ENCODE assay signal across 10 mouse cellular contexts in genomic region chr17:65325249-65325648, GRCm38 (mm10).
DNase-seq lines count a peak whose midpoint lies in the region; ATAC-seq and TF ChIP-seq lines count a peak whose summit lies in the region.
"Had no signal": no experiment of that assay in that cellular context is flagged by ENCODE, and none has a peak within 500 bp of the region (broad histone marks: within the 10 kb centered on the region; RNA-seq: fewer than 3 reads in every experiment).

No protein-coding gene starts in this region.

- no peak overlapping the region for H3K27ac ChIP-seq in forebrain, embryonic 13.5 days
- no peak overlapping the region for H3K27ac ChIP-seq in forebrain, embryonic 12.5 days
- H3K27ac ChIP-seq in hindbrain, postnatal 0 days, result no peak overlapping the region
- H3K27ac ChIP-seq in lung, embryonic 14.5 days (ENCODE audit: low read depth), result no peak overlapping the region
- H3K27ac ChIP-seq: hindbrain, embryonic 15.5 days; neural tube, embryonic 12.5 days had no signal

- H3K9ac ChIP-seq in forebrain, embryonic 13.5 days, result no peak overlapping the region
- H3K9ac ChIP-seq in forebrain, embryonic 12.5 days, result no peak overlapping the region
- no peak overlapping the region for H3K9ac ChIP-seq in hindbrain, postnatal 0 days (replicated peaks; ENCODE audit: low read length)
- H3K9ac ChIP-seq in lung, embryonic 14.5 days, result no peak overlapping the region
- H3K9ac ChIP-seq: hindbrain, embryonic 15.5 days; neural tube, embryonic 12.5 days had no signal

- H3K27me3 ChIP-seq in forebrain, embryonic 13.5 days, result no peaks in the 10 kb centered on the region
- H3K27me3 ChIP-seq in forebrain, embryonic 12.5 days, result no peaks in the 10 kb centered on the region
- no peaks in the 10 kb centered on the region for H3K27me3 ChIP-seq in hindbrain, postnatal 0 days (ENCODE audit: insufficient read depth, low read length)
- H3K27me3 ChIP-seq in lung, embryonic 14.5 days (ENCODE audit: insufficient read depth, low read length), result no peaks in the 10 kb centered on the region
- H3K27me3 ChIP-seq: hindbrain, embryonic 15.5 days; neural tube, embryonic 12.5 days had no signal

- no peak overlapping the region for H3K4me3 ChIP-seq in forebrain, embryonic 13.5 days
- no peak overlapping the region for H3K4me3 ChIP-seq in forebrain, embryonic 12.5 days (replicated peaks)
- H3K4me3 ChIP-seq in hindbrain, postnatal 0 days (ENCODE audit: low read length), result no peak overlapping the region
- H3K4me3 ChIP-seq in lung, embryonic 14.5 days (ENCODE audit: low read depth, low read length), result no peak overlapping the region
- H3K4me3 ChIP-seq: hindbrain, embryonic 15.5 days; neural tube, embryonic 12.5 days had no signal

- no peaks in the 10 kb centered on the region for H3K4me1 ChIP-seq in forebrain, embryonic 13.5 days
- no peaks in the 10 kb centered on the region for H3K4me1 ChIP-seq in forebrain, embryonic 12.5 days
- H3K4me1 ChIP-seq in hindbrain, postnatal 0 days (ENCODE audit: insufficient read depth, low read length), result no peaks in the 10 kb centered on the region
- H3K4me1 ChIP-seq in lung, embryonic 14.5 days (ENCODE audit: insufficient read depth), result no peaks in the 10 kb centered on the region
- H3K4me1 ChIP-seq: hindbrain, embryonic 15.5 days; neural tube, embryonic 12.5 days had no signal

- H3K4me2 ChIP-seq in forebrain, embryonic 13.5 days, result no peak overlapping the region
- H3K4me2 ChIP-seq in forebrain, embryonic 12.5 days, result no peak overlapping the region
- H3K4me2 ChIP-seq in hindbrain, postnatal 0 days (ENCODE audit: low read depth, low read length), result no peak overlapping the region
- H3K4me2 ChIP-seq in lung, embryonic 14.5 days, result no peak overlapping the region
- H3K4me2 ChIP-seq: hindbrain, embryonic 15.5 days; neural tube, embryonic 12.5 days had no signal

- H3K36me3 ChIP-seq in forebrain, embryonic 13.5 days (ENCODE audit: poor library complexity, severe bottlenecking), result no peaks in the 10 kb centered on the region
- no peaks in the 10 kb centered on the region for H3K36me3 ChIP-seq in forebrain, embryonic 12.5 days (replicated peaks)
- H3K36me3 ChIP-seq in hindbrain, postnatal 0 days (ENCODE audit: insufficient read depth, low read length), result no peaks in the 10 kb centered on the region
- no peaks in the 10 kb centered on the region for H3K36me3 ChIP-seq in lung, embryonic 14.5 days (ENCODE audit: insufficient read depth)
- H3K36me3 ChIP-seq: hindbrain, embryonic 15.5 days; neural tube, embryonic 12.5 days had no signal

- 12% methylated on average over 2 of the region's 2 CpGs for WGBS in forebrain, embryonic 13.5 days
- 26% methylated on average over 2 of the region's 2 CpGs for WGBS in forebrain, embryonic 12.5 days
- WGBS in hindbrain, postnatal 0 days, result 29% methylated on average over 2 of the region's 2 CpGs
- 16% methylated on average over 2 of the region's 2 CpGs for WGBS in lung, embryonic 14.5 days

- peak; percentile 74 for TF ChIP-seq CTCF in hindbrain, postnatal 0 days (IDR thresholded peaks at IDR 0.05; ENCODE audit: low read depth)
- peak; percentile 75 for TF ChIP-seq CTCF in lung, embryonic 14.5 days (IDR thresholded peaks at IDR 0.05; ENCODE audit: low read depth)

- peak; percentile 22 for DNase-seq in ovary, postnatal 14 days (ENCODE audit: low spot score)
- no peak for DNase-seq in ovary, postnatal 10 days (ENCODE audit: low spot score)
- DNase-seq in cerebellum, adult 9-10 months, result peak; percentile 41
- DNase-seq in hindbrain, postnatal 0 days (ENCODE audit: low spot score), result peak; percentile 71
- peak; percentile 72 for DNase-seq in lung, embryonic 14.5 days
- peak; percentile 4 for DNase-seq in thymus, postnatal 14 days

- H3K9me3 ChIP-seq in forebrain, embryonic 13.5 days (replicated peaks), result no peaks in the 10 kb centered on the region
- no peaks in the 10 kb centered on the region for H3K9me3 ChIP-seq in forebrain, embryonic 12.5 days
- no peaks in the 10 kb centered on the region for H3K9me3 ChIP-seq in hindbrain, postnatal 0 days (ENCODE audit: low read length)
- no peaks in the 10 kb centered on the region for H3K9me3 ChIP-seq in lung, embryonic 14.5 days (ENCODE audit: low read depth, low read length)
- H3K9me3 ChIP-seq: hindbrain, embryonic 15.5 days; neural tube, embryonic 12.5 days had no signal

- ATAC-seq in forebrain, embryonic 13.5 days, result 0 out of 2 replicates have a peak, but pooled peaks have one; percentile 70
- ATAC-seq in forebrain, embryonic 12.5 days (ENCODE audit: low FRiP score), result no peak
- no peak for ATAC-seq in hindbrain, postnatal 0 days
- no peak for ATAC-seq in lung, embryonic 14.5 days (ENCODE audit: insufficient read depth)
